Mouse (Mus musculus) kidney, postnatal 0 days (tissue): Measurements from ENCODE around the gene Fndc3b. TPM values are rescaled to one million over a fixed set of nuclear protein-coding genes. Genes with fewer than 3 reads are reported as not detected.

Source experiments
- ATAC-seq: fragments of 200-750 bp; cut with Nextera tagmentation; replicated peaks from 2 replicates; pipeline ENCODE4 v1.8.0; 2017; ENCODE audit warnings: low read depth, moderate number of reproducible peaks, moderate TSS enrichment, moderate library complexity; ENCODE audit not compliant: low FRiP score
- DNase-seq: peaks from one replicate; pipeline ENCODE4 v3.0.0-alpha.2; 2016; ENCODE audit warnings: low spot score
- H3K27ac ChIP-seq: fragments of 300-500 bp; sonication (generic); 2 replicates; pipeline ENCODE4 v1.5.1; 2014; ENCODE audit warnings: mild to moderate bottlenecking
- H3K27me3 ChIP-seq: fragments of 300-500 bp; sonication (generic); 2 replicates; pipeline ENCODE4 v1.6.1; 2014; ENCODE audit warnings: low read length, mixed read lengths; ENCODE audit not compliant: insufficient read depth
- H3K36me3 ChIP-seq: fragments of 300-500 bp; sonication (generic); 2 replicates; pipeline ENCODE4 v1.6.1; 2014; ENCODE audit warnings: low read length, mixed read lengths; ENCODE audit not compliant: insufficient read depth
- H3K4me1 ChIP-seq: fragments of 300-500 bp; sonication (generic); replicated peaks from 2 replicates; pipeline ENCODE4 v1.6.1; 2014; ENCODE audit warnings: antibody characterized with exemption, low read length, mixed read lengths; ENCODE audit not compliant: insufficient read depth
- H3K4me2 ChIP-seq: fragments of 300-500 bp; sonication (generic); 2 replicates; pipeline ENCODE4 v1.6.1; 2014; ENCODE audit warnings: mild to moderate bottlenecking, low read length, moderate library complexity, mixed read lengths
- H3K4me3 ChIP-seq: fragments of 300-500 bp; sonication (generic); replicated peaks from 2 replicates; pipeline ENCODE4 v1.5.1; 2014; ENCODE audit warnings: low read depth, low read length
- H3K9ac ChIP-seq: fragments of 300-500 bp; sonication (generic); 2 replicates; pipeline ENCODE4 v1.6.1; 2014; ENCODE audit warnings: low read depth, low read length
- H3K9me3 ChIP-seq: fragments of 300-500 bp; sonication (generic); replicated peaks from 2 replicates; pipeline ENCODE4 v1.6.1; 2016; ENCODE audit warnings: low read length, inconsistent platforms, mixed read lengths
- CTCF ChIP-seq: IDR thresholded peaks from 2 replicates; pipeline ENCODE4 v1.5.1; 2016; ENCODE audit warnings: antibody characterized with exemption, low read depth, mild to moderate bottlenecking, moderate library complexity
- WGBS: fragments of 180-500 bp; shearing (Covaris S2); extraction: QIAGEN DNeasy Blood & Tissue Kit; methylation state at CpG from one replicate; pipeline ENCODE4 v1.1.7; 2014; 5-methylcytosine and 5-hydroxymethylcytosine counted together
- polyA plus RNA-seq: library from polyadenylated mRNA; unstranded; fragments of >200 nt; fragmentation: Nextera tagmentation; extraction: Ambion mirVana; gene quantifications from 2 replicates; pipeline ENCODE4 v1.2.1, GENCODE M21; 2015

Fndc3b gene
- polyA plus RNA-seq, 1 experiment from 2014 or later = 23.1 TPM

- 39% methylated on average over 5 of the region's 5 CpGs for WGBS
- TF ChIP-seq CTCF = peak; percentile 46; the same call in 1 of the 2 replicates
Observed at GRCm38 (mm10) chr3:27516536-27516935, 194.6 kb downstream of the Fndc3b start.

GRCm38 (mm10) chr3:27511765-27512164 lies 199.3 kb downstream of the Fndc3b start:
- WGBS = 35% methylated on average over 10 of the region's 10 CpGs
- Histone ChIP-seq H3K27ac (no peak overlapping the region), H3K9ac (no peak overlapping the region), H3K27me3 (no peaks in the 10 kb centered on the region), H3K4me3 (no peak overlapping the region), H3K4me1 (no peaks in the 10 kb centered on the region), H3K36me3 (peaks cover 16% of the 10 kb centered on the region), H3K9me3 (no peaks in the 10 kb centered on the region), H3K4me2 (no peak overlapping the region)
- no peak for TF ChIP-seq CTCF
- DNase-seq = no peak
- ATAC-seq = no peak; the same call in 1 of the 2 replicates

More at GRCm38 (mm10) chr3:27516536-27516935, 194.6 kb downstream of the Fndc3b start:
- Histone ChIP-seq H3K4me3 (no peak overlapping the region), H3K9me3 (no peaks in the 10 kb centered on the region), H3K4me2 (no peak overlapping the region), H3K27ac (no peak overlapping the region), H3K27me3 (no peaks in the 10 kb centered on the region), H3K9ac (no peak overlapping the region), H3K4me1 (no peaks in the 10 kb centered on the region), H3K36me3 (0 out of 2 replicates have a peak, but pooled peaks cover 8% of the 10 kb centered on the region)
- DNase-seq (peak; percentile 14), ATAC-seq (0 out of 2 replicates have a peak, but pooled peaks have one; percentile 27)

GRCm38 (mm10) chr3:27506886-27507285 lies 204.2 kb downstream of the Fndc3b start:
- Histone ChIP-seq H3K4me1 (no peaks in the 10 kb centered on the region), H3K27ac (no peak overlapping the region), H3K4me3 (no peak overlapping the region), H3K36me3 (peaks cover 23% of the 10 kb centered on the region), H3K27me3 (no peaks in the 10 kb centered on the region), H3K9me3 (no peaks in the 10 kb centered on the region), H3K9ac (no peak overlapping the region), H3K4me2 (no peak overlapping the region)
- DNase-seq = no peak
- TF ChIP-seq CTCF = no peak
- 88% methylated on average over 3 of the region's 3 CpGs for WGBS
- ATAC-seq = no peak

- Histone ChIP-seq H3K9ac (no peak overlapping the region), H3K4me3 (no peak overlapping the region), H3K4me1 (no peaks in the 10 kb centered on the region), H3K4me2 (no peak overlapping the region), H3K36me3 (peaks cover 25% of the 10 kb centered on the region), H3K9me3 (no peaks in the 10 kb centered on the region), H3K27ac (no peak overlapping the region), H3K27me3 (no peaks in the 10 kb centered on the region)
- WGBS = 90% methylated on average over 3 of the region's 3 CpGs
- ATAC-seq (no peak), DNase-seq (no peak)
- no peak for TF ChIP-seq CTCF
Observed at GRCm38 (mm10) chr3:27505582-27505981, 205.5 kb downstream of the Fndc3b start.

GRCm38 (mm10) chr3:27503279-27504038 lies 207.6 kb downstream of the Fndc3b start:
- H3K4me3 ChIP-seq = no peak overlapping the region
- TF ChIP-seq CTCF = no peak
- H3K36me3 ChIP-seq = peaks cover 29% of the 10 kb centered on the region
- H3K27ac ChIP-seq = no peak overlapping the region
- no peak overlapping the region for H3K9ac ChIP-seq
- no peaks in the 10 kb centered on the region for H3K9me3 ChIP-seq
- no peaks in the 10 kb centered on the region for H3K27me3 ChIP-seq
- 91% methylated on average over 7 of the region's 7 CpGs for WGBS
- no peak for ATAC-seq
- H3K4me2 ChIP-seq = no peak overlapping the region
- no peak for DNase-seq
- H3K4me1 ChIP-seq = no peaks in the 10 kb centered on the region

- TF ChIP-seq CTCF = no peak
- DNase-seq (no peak), ATAC-seq (no peak)
- WGBS = 88% methylated on average over 14 of the region's 14 CpGs
- H3K4me1 ChIP-seq = no peaks in the 10 kb centered on the region
- no peaks in the 10 kb centered on the region for H3K9me3 ChIP-seq
- no peaks in the 10 kb centered on the region for H3K27me3 ChIP-seq
- no peak overlapping the region for H3K9ac ChIP-seq
- H3K4me2 ChIP-seq = no peak overlapping the region
- H3K27ac ChIP-seq = no peak overlapping the region
- peaks cover 49% of the 10 kb centered on the region for H3K36me3 ChIP-seq
- no peak overlapping the region for H3K4me3 ChIP-seq
Observed at GRCm38 (mm10) chr3:27495296-27496073, 215.6 kb downstream of the Fndc3b start.
